Mouse (Mus musculus): Measurements from ENCODE around the gene Nfib. TPM values are rescaled to one million over a fixed set of nuclear protein-coding genes. Genes with fewer than 3 reads are reported as not detected.

The Nfib gene
- polyA plus RNA-seq, 1 experiment: 3.9 TPM

GRCm38 (mm10) chr4:82604501-82604900 is 101.0 kb downstream of the Nfib start:
- H3K36me3 ChIP-seq (ENCODE audit: control insufficient read depth, insufficient read depth, low read length): no peaks in the 10 kb centered on the region
- DNase-seq: no peak
- TF ChIP-seq CTCF (IDR thresholded peaks at IDR 0.05; ENCODE audit: borderline replicate concordance, control insufficient read depth, extremely low read depth, insufficient read depth, low read length, poor library complexity): no peak
- no peak for TF ChIP-seq POLR2A (IDR thresholded peaks at IDR 0.05; ENCODE audit: control insufficient read depth, extremely low read depth, insufficient read depth, low read length, poor library complexity)
- H3K4me1 ChIP-seq (replicated peaks; ENCODE audit: control insufficient read depth, insufficient read depth, low read length): no peaks in the 10 kb centered on the region
- 77% methylated on average over 4 of the region's 4 CpGs for WGBS
- no peak overlapping the region for H3K4me3 ChIP-seq (ENCODE audit: control insufficient read depth, insufficient read depth, low read length)
- no peaks in the 10 kb centered on the region for H3K27me3 ChIP-seq (ENCODE audit: control insufficient read depth, insufficient read depth, low read length)
- no peak overlapping the region for H3K27ac ChIP-seq (ENCODE audit: control insufficient read depth, insufficient read depth, low read length)

DNA sequence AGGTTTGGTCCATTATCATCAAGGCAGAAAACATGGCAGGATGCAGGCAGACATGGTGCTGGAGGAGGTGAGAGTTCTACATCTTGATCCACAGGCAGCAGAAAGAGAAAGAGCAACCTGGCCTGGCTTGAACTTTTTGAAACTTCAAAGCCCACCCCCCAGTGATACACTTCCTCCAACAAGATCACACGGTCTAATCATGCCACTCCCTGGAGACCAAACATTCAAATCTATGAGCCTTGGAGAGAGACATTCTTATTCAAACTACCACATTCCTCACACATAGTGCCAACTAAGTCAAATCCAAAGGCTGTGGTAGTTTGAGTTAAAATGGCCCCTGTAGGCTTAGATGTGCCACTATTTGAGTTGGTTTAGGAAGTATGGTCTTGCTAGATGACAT is 104.9 kb downstream of the Nfib start:
- TF ChIP-seq POLR2A (IDR thresholded peaks at IDR 0.05; ENCODE audit: control insufficient read depth, extremely low read depth, insufficient read depth, low read length, poor library complexity) (no peak), CTCF (IDR thresholded peaks at IDR 0.05; ENCODE audit: borderline replicate concordance, control insufficient read depth, extremely low read depth, insufficient read depth, low read length, poor library complexity) (no peak)
- no peak overlapping the region for H3K4me3 ChIP-seq (ENCODE audit: control insufficient read depth, insufficient read depth, low read length)
- WGBS: 97% methylated on average over 1 of the region's 1 CpGs
- no peaks in the 10 kb centered on the region for H3K27me3 ChIP-seq (ENCODE audit: control insufficient read depth, insufficient read depth, low read length)
- DNase-seq: no peak
- H3K36me3 ChIP-seq (ENCODE audit: control insufficient read depth, insufficient read depth, low read length): no peaks in the 10 kb centered on the region
- no peak overlapping the region for H3K27ac ChIP-seq (ENCODE audit: control insufficient read depth, insufficient read depth, low read length)
- H3K4me1 ChIP-seq (replicated peaks; ENCODE audit: control insufficient read depth, insufficient read depth, low read length): no peaks in the 10 kb centered on the region

DNA sequence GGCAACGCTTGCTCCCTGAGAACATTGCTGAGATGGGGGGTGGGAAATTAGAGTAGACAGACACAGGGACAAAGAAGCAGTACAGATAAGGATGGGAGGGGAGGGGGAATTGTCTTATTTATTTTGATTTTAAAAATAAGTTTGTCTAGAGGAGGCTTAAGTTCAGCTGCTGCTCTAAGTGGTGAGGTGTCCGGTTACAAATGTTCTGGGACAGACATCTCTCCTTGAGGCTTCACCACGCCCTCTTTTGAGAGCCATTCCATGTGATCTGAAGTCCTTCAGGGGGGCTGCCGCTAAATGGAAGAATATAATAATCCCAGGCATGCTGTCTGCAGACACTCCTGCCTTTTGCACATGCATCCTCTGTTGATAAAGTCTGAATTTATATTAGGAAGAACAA is 107.1 kb downstream of the Nfib start:
- DNase-seq: no peak
- H3K4me1 ChIP-seq (replicated peaks; ENCODE audit: control insufficient read depth, insufficient read depth, low read length): no peaks in the 10 kb centered on the region
- H3K27ac ChIP-seq (ENCODE audit: control insufficient read depth, insufficient read depth, low read length): no peak overlapping the region
- TF ChIP-seq POLR2A (IDR thresholded peaks at IDR 0.05; ENCODE audit: control insufficient read depth, extremely low read depth, insufficient read depth, low read length, poor library complexity): no peak
- no peak for TF ChIP-seq CTCF (IDR thresholded peaks at IDR 0.05; ENCODE audit: borderline replicate concordance, control insufficient read depth, extremely low read depth, insufficient read depth, low read length, poor library complexity)
- 87% methylated on average over 4 of the region's 4 CpGs for WGBS
- H3K4me3 ChIP-seq (ENCODE audit: control insufficient read depth, insufficient read depth, low read length): no peak overlapping the region
- H3K36me3 ChIP-seq (ENCODE audit: control insufficient read depth, insufficient read depth, low read length): no peaks in the 10 kb centered on the region
- no peaks in the 10 kb centered on the region for H3K27me3 ChIP-seq (ENCODE audit: control insufficient read depth, insufficient read depth, low read length)

GRCm38 (mm10) chr4:82593681-82594666 is 111.6 kb downstream of the Nfib start:
- no peak for DNase-seq
- H3K27me3 ChIP-seq (ENCODE audit: control insufficient read depth, insufficient read depth, low read length): no peaks in the 10 kb centered on the region
- WGBS: 75% methylated on average over 10 of the region's 10 CpGs

DNA sequence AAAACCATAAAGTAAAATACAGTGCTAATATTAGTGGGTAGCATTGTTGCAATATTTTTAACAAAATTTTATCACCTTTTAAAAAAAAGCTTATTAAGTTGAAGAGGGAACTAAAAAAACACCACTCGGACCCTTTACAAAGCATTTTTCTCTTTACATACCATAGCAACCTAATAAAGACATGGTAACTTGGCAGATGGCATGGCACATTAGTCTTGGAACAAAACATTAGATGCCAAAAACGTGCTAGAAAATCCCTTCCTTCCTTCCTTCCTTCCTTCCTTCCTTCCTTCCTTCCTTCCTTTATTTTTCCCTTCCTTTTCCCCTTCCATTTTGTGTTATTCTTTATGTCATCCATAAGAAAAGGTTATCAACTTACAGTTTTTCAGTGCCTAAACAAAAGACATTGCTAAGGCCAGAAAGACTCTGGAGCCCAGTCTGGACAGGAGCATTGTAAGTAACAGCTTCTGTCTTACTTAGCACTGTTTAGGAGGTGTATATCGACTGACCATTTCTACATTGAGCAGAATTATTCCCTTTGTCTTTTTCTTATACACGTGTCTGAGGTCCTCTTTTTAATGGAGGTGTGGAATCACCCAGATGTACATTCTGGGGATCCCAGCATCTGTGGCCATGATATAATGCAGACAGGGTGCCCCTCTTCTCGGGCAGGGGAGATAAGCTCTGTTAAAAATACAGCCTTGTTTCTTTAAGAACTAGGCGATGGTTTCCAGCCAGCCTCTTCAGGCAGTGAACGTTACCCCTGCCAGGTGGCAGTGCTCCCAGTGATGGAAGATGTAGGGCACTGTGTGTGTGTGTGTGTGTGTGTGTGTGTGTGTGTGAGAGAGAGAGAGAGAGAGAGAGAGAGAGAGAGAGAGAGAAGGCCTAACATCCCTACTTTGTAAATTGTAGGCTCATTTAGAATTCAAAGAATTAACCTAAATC is 113.2 kb downstream of the Nfib start:
- 80% methylated on average over 7 of the region's 7 CpGs for WGBS
- TF ChIP-seq POLR2A (IDR thresholded peaks at IDR 0.05; ENCODE audit: control insufficient read depth, extremely low read depth, insufficient read depth, low read length, poor library complexity) (no peak), CTCF (IDR thresholded peaks at IDR 0.05; ENCODE audit: borderline replicate concordance, control insufficient read depth, extremely low read depth, insufficient read depth, low read length, poor library complexity) (no peak)
- no peak for DNase-seq
- Histone ChIP-seq H3K4me3 (ENCODE audit: control insufficient read depth, insufficient read depth, low read length) (no peak overlapping the region), H3K27me3 (ENCODE audit: control insufficient read depth, insufficient read depth, low read length) (no peaks in the 10 kb centered on the region), H3K36me3 (ENCODE audit: control insufficient read depth, insufficient read depth, low read length) (no peaks in the 10 kb centered on the region), H3K27ac (ENCODE audit: control insufficient read depth, insufficient read depth, low read length) (no peak overlapping the region), H3K4me1 (replicated peaks; ENCODE audit: control insufficient read depth, insufficient read depth, low read length) (no peaks in the 10 kb centered on the region)

More at GRCm38 (mm10) chr4:82593681-82594666, 111.6 kb downstream of the Nfib start:
- Histone ChIP-seq H3K27ac (ENCODE audit: control insufficient read depth, insufficient read depth, low read length) (no peak overlapping the region), H3K36me3 (ENCODE audit: control insufficient read depth, insufficient read depth, low read length) (no peaks in the 10 kb centered on the region), H3K4me1 (replicated peaks; ENCODE audit: control insufficient read depth, insufficient read depth, low read length) (no peaks in the 10 kb centered on the region), H3K4me3 (ENCODE audit: control insufficient read depth, insufficient read depth, low read length) (no peak overlapping the region)
- TF ChIP-seq POLR2A (IDR thresholded peaks at IDR 0.05; ENCODE audit: control insufficient read depth, extremely low read depth, insufficient read depth, low read length, poor library complexity) (no peak), CTCF (IDR thresholded peaks at IDR 0.05; ENCODE audit: borderline replicate concordance, control insufficient read depth, extremely low read depth, insufficient read depth, low read length, poor library complexity) (no peak)

DNA sequence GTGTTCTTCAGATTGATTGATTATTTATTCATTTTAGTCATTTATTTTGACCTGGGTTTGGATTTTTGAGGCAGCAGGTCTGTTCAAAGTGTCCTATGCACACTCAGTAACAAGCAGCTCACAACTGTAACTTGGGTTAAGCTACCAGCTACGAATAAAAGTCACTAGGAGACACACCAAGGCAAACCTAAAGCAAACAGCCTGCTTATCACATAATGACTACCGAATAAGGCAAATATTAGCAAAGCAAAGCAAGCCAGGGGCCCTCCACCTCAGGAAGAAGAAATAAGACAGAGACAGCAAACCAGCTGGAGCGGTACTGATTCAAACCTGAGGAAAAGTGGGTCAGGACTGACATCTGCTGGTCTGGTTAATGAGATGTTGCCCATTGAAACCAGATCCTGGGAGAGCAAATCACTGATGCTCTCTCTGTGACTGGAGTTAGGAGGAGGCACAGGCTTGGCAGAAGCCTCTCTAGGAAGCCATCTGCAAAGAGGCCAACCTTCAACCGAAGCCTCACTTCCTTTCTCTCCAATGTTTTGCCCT is 116.1 kb downstream of the Nfib start:
- H3K36me3 ChIP-seq (ENCODE audit: control insufficient read depth, insufficient read depth, low read length): no peaks in the 10 kb centered on the region
- no peak overlapping the region for H3K27ac ChIP-seq (ENCODE audit: control insufficient read depth, insufficient read depth, low read length)
- TF ChIP-seq CTCF (IDR thresholded peaks at IDR 0.05; ENCODE audit: borderline replicate concordance, control insufficient read depth, extremely low read depth, insufficient read depth, low read length, poor library complexity): no peak
- no peak for TF ChIP-seq POLR2A (IDR thresholded peaks at IDR 0.05; ENCODE audit: control insufficient read depth, extremely low read depth, insufficient read depth, low read length, poor library complexity)
- no peak for DNase-seq
- 58% methylated on average over 4 of the region's 4 CpGs for WGBS
- no peaks in the 10 kb centered on the region for H3K4me1 ChIP-seq (replicated peaks; ENCODE audit: control insufficient read depth, insufficient read depth, low read length)
- no peak overlapping the region for H3K4me3 ChIP-seq (ENCODE audit: control insufficient read depth, insufficient read depth, low read length)
- H3K27me3 ChIP-seq (ENCODE audit: control insufficient read depth, insufficient read depth, low read length): no peaks in the 10 kb centered on the region

Data from thymus, adult 2 months (tissue).